Mouse (Mus musculus) liver, adult (tissue): ENCODE data around the gene Vstm5.

Experiments used
- GATA4 ChIP-seq: IDR thresholded peaks from 2 replicates; pipeline ENCODE4 v1.6.1; 2014; ENCODE audit warnings: mild to moderate bottlenecking, low read length; ENCODE audit not compliant: insufficient replicate concordance

Vstm5 gene

GRCm38 (mm10) chr9:15245319-15246075 is 6.7 kb downstream of the Vstm5 start:
- no peak for TF ChIP-seq GATA4

DNA sequence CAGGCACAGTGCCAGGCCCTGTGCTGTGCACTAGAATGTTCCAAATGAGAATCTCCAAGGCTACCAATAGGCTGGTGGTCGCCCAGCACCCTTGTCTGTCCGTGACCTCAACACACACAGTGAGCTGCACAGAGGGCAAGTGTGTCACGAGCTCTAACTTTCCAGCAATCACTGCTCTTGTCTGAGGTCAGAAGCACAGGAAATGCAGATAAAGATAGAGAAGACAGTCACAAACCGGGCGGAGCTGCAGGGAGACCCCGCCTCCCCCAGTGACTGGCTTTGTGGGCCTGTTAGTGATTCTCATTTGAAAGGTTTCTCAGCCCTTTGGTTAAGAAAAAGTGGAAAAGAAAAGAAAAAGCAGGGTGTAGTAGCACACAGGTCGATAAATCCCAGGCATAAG is 11.5 kb downstream of the Vstm5 start:
- TF ChIP-seq GATA4, result no peak

GRCm38 (mm10) chr9:15252196-15252595 is 13.4 kb downstream of the Vstm5 start:
- TF ChIP-seq GATA4, result no peak

GRCm38 (mm10) chr9:15254501-15254900 is 15.7 kb downstream of the Vstm5 start:
- no peak for TF ChIP-seq GATA4

- TF ChIP-seq GATA4, result no peak
Measured at GRCm38 (mm10) chr9:15256214-15256613, 17.4 kb downstream of the Vstm5 start.

DNA sequence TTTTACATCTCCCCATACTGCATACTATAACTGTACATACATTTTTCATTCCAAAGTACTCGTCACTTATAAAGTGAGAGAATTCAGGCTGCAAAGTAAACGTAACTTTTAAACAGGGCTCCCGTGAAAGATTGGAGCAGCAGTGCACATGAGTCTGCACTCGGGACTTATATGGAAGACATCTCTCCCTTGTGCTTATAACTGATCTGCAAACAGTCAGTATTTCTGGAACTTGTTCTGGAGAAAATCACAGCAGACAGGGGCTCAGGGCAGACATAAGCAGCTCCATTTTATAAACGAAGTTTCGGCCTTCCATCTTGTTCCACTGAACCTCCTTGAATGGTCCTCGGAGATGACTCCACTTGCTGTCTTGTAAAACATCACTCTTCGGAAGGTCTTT is 23.1 kb downstream of the Vstm5 start:
- no peak for TF ChIP-seq GATA4

- no peak for TF ChIP-seq GATA4
Measured at GRCm38 (mm10) chr9:15263487-15263886, 24.6 kb downstream of the Vstm5 start.

DNA sequence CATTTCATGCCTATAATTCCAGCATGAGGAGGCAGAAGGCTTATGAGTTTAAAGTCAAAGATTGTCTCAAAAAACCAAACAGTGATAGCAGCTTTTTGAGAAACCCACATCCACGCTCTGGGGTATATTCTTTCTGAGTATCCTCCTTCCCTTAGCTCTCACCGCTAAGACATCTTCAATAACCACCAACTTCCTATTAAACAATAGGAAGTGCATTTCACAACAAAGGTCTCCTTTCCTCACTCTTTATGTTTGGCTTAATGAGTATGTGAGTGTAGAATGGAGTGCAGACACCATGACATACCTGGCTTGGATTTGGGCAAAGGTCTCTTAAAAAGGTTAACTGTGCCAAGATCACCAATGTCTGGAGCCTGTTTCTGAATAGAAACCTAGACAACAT is 35.1 kb downstream of the Vstm5 start:
- no peak for TF ChIP-seq GATA4

- no peak for TF ChIP-seq GATA4
Measured at GRCm38 (mm10) chr9:15276855-15277254, 38.0 kb downstream of the Vstm5 start.

DNA sequence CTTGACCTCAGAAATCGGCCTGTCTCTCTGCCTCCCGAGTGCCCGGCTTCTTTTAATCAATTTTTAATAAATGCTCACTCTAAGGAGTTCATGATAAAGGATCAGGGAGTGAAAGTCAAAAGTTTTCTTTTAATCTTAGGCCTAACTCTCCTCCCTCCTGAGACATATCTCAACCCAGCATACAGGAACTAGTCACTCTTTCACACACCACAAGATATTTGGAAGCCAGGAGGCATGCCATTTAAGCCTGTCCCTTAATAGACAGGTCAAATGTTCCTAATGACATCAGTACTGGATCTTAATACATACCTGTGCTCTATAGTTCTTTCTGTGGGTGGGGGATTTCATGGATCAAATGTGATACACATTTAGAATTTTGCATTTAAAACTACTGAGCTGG is 39.5 kb downstream of the Vstm5 start:
- TF ChIP-seq GATA4, result no peak

DNA sequence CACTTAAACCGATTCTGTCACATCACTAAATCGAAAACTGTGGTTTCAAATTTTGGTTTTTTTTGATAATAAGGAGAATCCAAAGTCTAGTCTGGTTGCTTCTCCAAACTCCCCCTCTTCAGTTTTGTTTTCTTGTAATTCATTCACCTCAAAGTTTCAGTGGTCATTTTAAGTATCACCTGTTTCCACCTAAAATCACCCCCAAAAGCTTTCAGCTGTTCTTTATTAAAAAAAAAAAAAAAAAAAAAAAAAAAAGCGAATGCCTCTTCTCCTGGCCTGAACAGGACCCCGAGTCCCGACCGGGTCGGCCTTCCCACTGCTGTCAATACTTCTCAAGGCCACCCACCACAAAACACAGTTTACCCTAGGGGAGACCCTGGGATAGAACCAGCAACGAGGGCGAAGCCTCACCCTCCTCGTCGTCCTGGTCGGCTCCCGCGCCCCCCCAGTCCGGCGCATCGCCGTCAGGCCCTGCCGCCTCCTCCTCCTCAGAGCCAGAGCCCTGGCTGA is 40.3 kb downstream of the Vstm5 start:
- TF ChIP-seq GATA4, result no peak

- peak; percentile 69; the same call in 1 of the 2 replicates for TF ChIP-seq GATA4
Measured at GRCm38 (mm10) chr9:15279649-15280490, 41.0 kb downstream of the Vstm5 start, which contains the start of gene Med17. Gene Med17 (minus strand): TSS chr9:15279931.

GRCm38 (mm10) chr9:15280491-15280879 is 41.6 kb downstream of the Vstm5 start:
- TF ChIP-seq GATA4, result no peak

DNA sequence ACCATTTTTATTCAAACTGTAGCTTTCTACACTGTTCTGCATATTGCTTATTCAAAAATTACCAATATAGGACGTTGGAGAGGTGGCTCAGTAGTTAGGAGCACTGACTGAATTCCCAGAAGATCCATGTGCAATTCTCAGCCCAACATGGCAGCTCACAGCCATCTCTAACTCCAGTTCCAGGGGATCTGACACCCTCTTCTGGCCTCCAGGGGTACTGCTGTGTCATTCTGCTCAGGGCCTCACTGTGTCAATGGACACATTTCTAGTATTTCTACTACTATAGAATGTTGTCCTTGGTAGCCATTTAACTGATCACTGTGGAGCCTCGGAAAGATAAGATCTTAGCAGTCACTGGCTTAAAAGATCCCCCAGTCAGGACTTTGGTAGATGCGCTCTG is 46.6 kb downstream of the Vstm5 start:
- TF ChIP-seq GATA4, result no peak

- no peak for TF ChIP-seq GATA4
Measured at GRCm38 (mm10) chr9:15287846-15288245, 49.0 kb downstream of the Vstm5 start.

DNA sequence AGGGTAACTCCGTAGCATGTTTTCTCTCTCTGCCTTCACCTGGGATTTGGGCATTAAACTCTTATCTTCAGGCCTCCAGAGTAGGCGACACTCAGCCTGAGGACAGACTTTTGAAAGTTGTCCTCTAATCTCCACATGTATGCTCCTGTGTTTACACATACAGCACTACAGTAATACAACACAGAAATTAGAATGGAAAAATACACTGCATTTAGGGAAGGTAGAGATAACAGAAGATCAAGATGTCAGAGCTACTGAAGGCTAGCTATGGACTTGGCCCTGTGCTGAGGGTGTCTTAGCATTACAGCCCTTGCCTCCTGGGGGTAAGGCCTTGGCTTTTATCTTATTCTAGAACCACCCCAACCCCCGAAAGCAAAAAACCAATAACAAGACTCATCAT is 49.6 kb downstream of the Vstm5 start:
- no peak for TF ChIP-seq GATA4
